16 mouse cellular contexts compared by ENCODE assay signal in genomic region chr4:142176732-142177131, GRCm38 (mm10).
"Had no signal": no experiment of that assay in that cellular context is flagged by ENCODE, and none has a peak within 500 bp of the region (broad histone marks: within the 10 kb centered on the region; RNA-seq: fewer than 3 reads in every experiment).

No protein-coding gene starts in this region.

- H3K9me3 ChIP-seq: neural tube, embryonic 13.5 days; neural tube, embryonic 15.5 days; stomach, embryonic 15.5 days had no signal

- H3K27ac ChIP-seq: neural tube, embryonic 13.5 days; neural tube, embryonic 15.5 days; stomach, embryonic 15.5 days; stomach, postnatal 0 days had no signal

- H3K27me3 ChIP-seq: neural tube, embryonic 13.5 days; neural tube, embryonic 15.5 days; stomach, embryonic 15.5 days had no signal

- H3K4me3 ChIP-seq: neural tube, embryonic 13.5 days; neural tube, embryonic 15.5 days; stomach, embryonic 15.5 days had no signal

- H3K9ac ChIP-seq: neural tube, embryonic 13.5 days; neural tube, embryonic 15.5 days; stomach, embryonic 15.5 days had no signal

- H3K4me2 ChIP-seq: neural tube, embryonic 13.5 days; neural tube, embryonic 15.5 days; stomach, embryonic 15.5 days had no signal

- H3K36me3 ChIP-seq: neural tube, embryonic 13.5 days; neural tube, embryonic 15.5 days; stomach, embryonic 15.5 days had no signal

- DNase-seq: retina, postnatal 1 day; right cerebral cortex, adult 18-20 months; right cerebral cortex, postnatal 14 days; right cerebral cortex, postnatal 25 days; right cerebral cortex, postnatal 4 days; spleen, adult 18-20 months; thymus, adult 18-20 months; thymus, adult 2 months; thymus, postnatal 14 days; thymus, postnatal 25 days; thymus, postnatal 36 days; thymus, postnatal 4 days had no signal
